Mouse (Mus musculus): ENCODE measurements around the gene Eif4a1.
"Not testable (repeated sequence)": the region's sequence is repeated elsewhere in the genome, so short reads cannot be mapped to it uniquely, and the experiment has no call there.

Eif4a1 gene

GRCm38 (mm10) chr11:69633128-69633866, 38.9 kb downstream of the Eif4a1 start:
- DNase-seq (ENCODE audit: low spot score in 2 of 2): no peak

- DNase-seq (ENCODE audit: low spot score in 2 of 2): peak; percentile 100
Measured at GRCm38 (mm10) chr11:69632284-69633089, 39.7 kb downstream of the Eif4a1 start, which contains the start of gene Fxr2. Gene Fxr2 (plus strand): TSS chr11:69632990.

GRCm38 (mm10) chr11:69629802-69630201, 42.4 kb downstream of the Eif4a1 start:
- DNase-seq (ENCODE audit: low spot score in 2 of 2): no peak

GRCm38 (mm10) chr11:69628286-69628685, 43.9 kb downstream of the Eif4a1 start:
- peak; percentile 45 to 80 for DNase-seq (ENCODE audit: low spot score in 2 of 2)

- DNase-seq (ENCODE audit: low spot score in 2 of 2): not testable (repeated sequence)
Measured at GRCm38 (mm10) chr11:69624339-69624738, 47.9 kb downstream of the Eif4a1 start.

- DNase-seq (ENCODE audit: low spot score in 2 of 2): no peak
Measured at GRCm38 (mm10) chr11:69623006-69623405, 49.2 kb downstream of the Eif4a1 start.

- no peak for DNase-seq (ENCODE audit: low spot score in 2 of 2)
Measured at GRCm38 (mm10) chr11:69622406-69622805, 49.8 kb downstream of the Eif4a1 start.

- peak; percentile 42 to 77 for DNase-seq (ENCODE audit: low spot score in 2 of 2)
Measured at GRCm38 (mm10) chr11:69621571-69622268, 50.5 kb downstream of the Eif4a1 start, which contains the start of gene Sat2. Gene Sat2 (plus strand): TSS chr11:69622024.

GRCm38 (mm10) chr11:69620394-69621081, 51.7 kb downstream of the Eif4a1 start:
- no peak for DNase-seq (ENCODE audit: low spot score in 2 of 2)

GRCm38 (mm10) chr11:69617805-69618204, 54.4 kb downstream of the Eif4a1 start, which contains the start of gene Shbg:
Gene Shbg (minus strand): TSS chr11:69617905.
- DNase-seq (ENCODE audit: low spot score in 2 of 2): no peak
